11 mouse cellular contexts compared by ENCODE assay signal in genomic region chr15:83075607-83076525, GRCm38 (mm10). TPM values are rescaled to one million over a fixed set of nuclear protein-coding genes. Genes with fewer than 3 reads are reported as not detected.
DNase-seq lines count a peak whose midpoint lies in the region; ATAC-seq and TF ChIP-seq lines count a peak whose summit lies in the region.
"Had no signal": no experiment of that assay in that cellular context is flagged by ENCODE, and none has a peak within 500 bp of the region (broad histone marks: within the 10 kb centered on the region; RNA-seq: fewer than 3 reads in every experiment).

No protein-coding gene starts in this region.

- no peak for TF ChIP-seq CTCF in liver, adult 2 months (IDR thresholded peaks at IDR 0.05; ENCODE audit: low read depth, low read length)
- TF ChIP-seq CTCF in liver, postnatal 0 days (IDR thresholded peaks at IDR 0.05; ENCODE audit: low read depth) = no peak
- TF ChIP-seq CTCF in heart, adult 2 months (IDR thresholded peaks at IDR 0.05) = no peak

- peaks cover 7% of the 10 kb centered on the region for H3K4me1 ChIP-seq in liver, adult 2 months (ENCODE audit: control insufficient read depth, insufficient read depth, low read length)
- H3K4me1 ChIP-seq in liver, embryonic 11.5 days (replicated peaks; ENCODE audit: control insufficient read depth, insufficient read depth, low read length) = 0 out of 2 replicates have a peak, but pooled peaks cover 3% of the 10 kb centered on the region
- no peaks in the 10 kb centered on the region for H3K4me1 ChIP-seq in liver, postnatal 0 days (ENCODE audit: insufficient read depth)
- peaks cover 1% of the 10 kb centered on the region; the same call in 1 of the 2 replicates for H3K4me1 ChIP-seq in heart, adult 2 months (ENCODE audit: control insufficient read depth, insufficient read depth, low read length)

- WGBS in liver, adult 2 months = 18% methylated on average over 27 of the region's 27 CpGs
- 29% methylated on average over 27 of the region's 27 CpGs for WGBS in liver, embryonic 11.5 days
- 10% methylated on average over 27 of the region's 27 CpGs for WGBS in liver, postnatal 0 days (ENCODE audit: insufficient replicate concordance)
- 35% methylated on average over 27 of the region's 27 CpGs for WGBS in heart, adult 2 months

- TF ChIP-seq POLR2A in liver, adult 2 months (IDR thresholded peaks at IDR 0.05; ENCODE audit: extremely low read depth, insufficient read depth, low read length) = no peak
- TF ChIP-seq POLR2A in heart, adult 2 months (IDR thresholded peaks at IDR 0.05; ENCODE audit: insufficient read depth, low read depth, low read length) = no peak

- H3K27ac ChIP-seq in liver, adult 2 months (replicated peaks; ENCODE audit: insufficient read depth, low read depth, low read length) = no peak overlapping the region
- no peak overlapping the region for H3K27ac ChIP-seq in liver, embryonic 11.5 days (ENCODE audit: low read depth, low read length)
- H3K27ac ChIP-seq in liver, postnatal 0 days (ENCODE audit: low read depth) = no peak overlapping the region
- H3K27ac ChIP-seq in heart, adult 2 months = no peak overlapping the region
- H3K27ac ChIP-seq: heart, embryonic 13.5 days had no signal

- DNase-seq in liver, adult 2 months (ENCODE audit: extremely low read depth, low read depth, low spot score) = peak; percentile 65
- DNase-seq in liver, embryonic 11.5 days (ENCODE audit: low spot score) = no peak
- DNase-seq in CD8-positive naive resting alpha-beta T cell, adult 2 months (ENCODE audit: low read depth in 2 of 2, low spot score in 2 of 2) = peak; percentile 65 to 69
- DNase-seq in liver, postnatal 0 days = peak; percentile 51
- peak; percentile 81 for DNase-seq in naive thymus-derived CD4-positive, alpha-beta T cell, adult 2 months (ENCODE audit: low read depth)
- no peak for DNase-seq in cerebellum, postnatal 25 days
- no peak for DNase-seq in ovary, adult 18-20 months (ENCODE audit: low spot score)
- DNase-seq in heart, adult 2 months = no peak
- DNase-seq: adrenal gland, postnatal 14 days; right cerebral cortex, postnatal 14 days had no signal

- ATAC-seq in liver, embryonic 11.5 days (replicated peaks; ENCODE audit: low FRiP score) = no peak
- no peak for ATAC-seq in liver, postnatal 0 days

- H3K79me2 ChIP-seq in liver, adult 2 months (ENCODE audit: control insufficient read depth, insufficient read depth, low read length) = no peaks in the 10 kb centered on the region
- no peaks in the 10 kb centered on the region for H3K79me2 ChIP-seq in heart, adult 2 months (replicated peaks; ENCODE audit: control insufficient read depth, insufficient read depth, low read length)

- no peak overlapping the region for H3K9ac ChIP-seq in liver, adult 2 months (ENCODE audit: low read depth, low read length)
- H3K9ac ChIP-seq in liver, embryonic 11.5 days (ENCODE audit: low read depth, low read length) = no peak overlapping the region
- no peak overlapping the region for H3K9ac ChIP-seq in liver, postnatal 0 days (replicated peaks)
- no peak overlapping the region for H3K9ac ChIP-seq in heart, adult 2 months (ENCODE audit: low read depth, low read length)
- H3K9ac ChIP-seq: heart, embryonic 13.5 days had no signal

- no peaks in the 10 kb centered on the region for H3K27me3 ChIP-seq in liver, adult 2 months (ENCODE audit: control insufficient read depth, insufficient read depth, low read length)
- H3K27me3 ChIP-seq in liver, embryonic 11.5 days (replicated peaks; ENCODE audit: control insufficient read depth, insufficient read depth, low read length) = peaks cover 9% of the 10 kb centered on the region
- no peaks in the 10 kb centered on the region for H3K27me3 ChIP-seq in liver, postnatal 0 days (ENCODE audit: insufficient read depth, low read length)
- no peaks in the 10 kb centered on the region for H3K27me3 ChIP-seq in heart, adult 2 months (ENCODE audit: control insufficient read depth, insufficient read depth, low read length)

- no peak for TF ChIP-seq EP300 in liver, postnatal 0 days (IDR thresholded peaks at IDR 0.05; ENCODE audit: low read depth)
- no peak for TF ChIP-seq EP300 in heart, adult 2 months (IDR thresholded peaks at IDR 0.05; ENCODE audit: insufficient read depth, low read depth, low read length)

- no peaks in the 10 kb centered on the region for H3K9me3 ChIP-seq in liver, embryonic 11.5 days (ENCODE audit: control insufficient read depth, low read length)
- H3K9me3 ChIP-seq in liver, postnatal 0 days (ENCODE audit: low read length) = no peaks in the 10 kb centered on the region

- intact Hi-C loops in heart, adult 2 months (cut with DNase I) = no loop called here

- H3K36me3 ChIP-seq in liver, adult 2 months (ENCODE audit: control insufficient read depth, insufficient read depth, low read length) = no peaks in the 10 kb centered on the region
- H3K36me3 ChIP-seq in liver, embryonic 11.5 days (ENCODE audit: control insufficient read depth, insufficient read depth, low read length) = no peaks in the 10 kb centered on the region
- no peaks in the 10 kb centered on the region for H3K36me3 ChIP-seq in liver, postnatal 0 days (replicated peaks; ENCODE audit: insufficient read depth, low read length)
- H3K36me3 ChIP-seq in heart, adult 2 months (ENCODE audit: control insufficient read depth, insufficient read depth, low read length) = no peaks in the 10 kb centered on the region
- H3K36me3 ChIP-seq: heart, embryonic 13.5 days had no signal

- H3K4me2 ChIP-seq in liver, embryonic 11.5 days = no peak overlapping the region
- peak overlapping the region; percentile 47 for H3K4me2 ChIP-seq in liver, postnatal 0 days (ENCODE audit: low read depth, low read length)
- H3K4me2 ChIP-seq: heart, embryonic 13.5 days had no signal

- no peak overlapping the region for H3K4me3 ChIP-seq in liver, adult 2 months (ENCODE audit: insufficient read depth, low read depth, low read length)
- H3K4me3 ChIP-seq in liver, embryonic 11.5 days (ENCODE audit: low read depth, low read length) = no peak overlapping the region
- no peak overlapping the region for H3K4me3 ChIP-seq in liver, postnatal 0 days (ENCODE audit: low read depth, low read length)
- H3K4me3 ChIP-seq in heart, adult 2 months = no peak overlapping the region
- H3K4me3 ChIP-seq: heart, embryonic 13.5 days had no signal

RNA-seq across cellular contexts. Expression of gene Serhl, which starts 13.4 kb away (rescaled TPM):
- total RNA-seq in liver, adult 2 months (2014; rRNA removed) = 51.6 and 58.1 TPM in 2 replicates
- polyA plus RNA-seq in liver, adult 2 months (2012; rRNA removed) = 59.6 and 80.6 TPM in 2 replicates
- polyA plus RNA-seq in liver, embryonic 11.5 days (2014; fragmentation: Nextera tagmentation; extraction: Ambion mirVana) = 45.8 and 49.4 TPM in 2 replicates
- 24.2 and 24.3 TPM in 2 replicates for polyA plus RNA-seq in liver, postnatal 0 days (2015; fragmentation: Nextera tagmentation; extraction: Ambion mirVana)
- 10 to 100 TPM; 36.8 to 41.0 TPM for total RNA-seq in heart, adult 2 months (2021)
- polyA plus RNA-seq in heart, adult 2 months (2012; rRNA removed) = 82.7 and 90.2 TPM in 2 replicates

RNA-seq across cellular contexts. Expression of gene Nfam1, which starts 42.8 kb away (rescaled TPM):
- 1.1 and 1.5 TPM in 2 replicates for total RNA-seq in liver, adult 2 months (2014; rRNA removed)
- 1.8 and 3.2 TPM in 2 replicates for polyA plus RNA-seq in liver, adult 2 months (2012; rRNA removed)
- 6.6 and 7.4 TPM in 2 replicates for polyA plus RNA-seq in liver, embryonic 11.5 days (2014; fragmentation: Nextera tagmentation; extraction: Ambion mirVana)
- 9.4 and 10.4 TPM in 2 replicates for polyA plus RNA-seq in liver, postnatal 0 days (2015; fragmentation: Nextera tagmentation; extraction: Ambion mirVana)
- 1 to 10 TPM; 2.4 to 2.6 TPM for total RNA-seq in heart, adult 2 months (2021)
- polyA plus RNA-seq in heart, adult 2 months (2012; rRNA removed) = 3.1 and 3.9 TPM in 2 replicates

RNA-seq across cellular contexts. Expression of gene Rrp7a, which starts 46.7 kb away (rescaled TPM):
- total RNA-seq in liver, adult 2 months (2014; rRNA removed) = 9.1 and 19.3 TPM in 2 replicates
- polyA plus RNA-seq in liver, adult 2 months (2012; rRNA removed) = 44.1 and 44.7 TPM in 2 replicates
- 71.1 and 77.6 TPM in 2 replicates for polyA plus RNA-seq in liver, embryonic 11.5 days (2014; fragmentation: Nextera tagmentation; extraction: Ambion mirVana)
- polyA plus RNA-seq in liver, postnatal 0 days (2015; fragmentation: Nextera tagmentation; extraction: Ambion mirVana) = 15.2 and 16.0 TPM in 2 replicates
- total RNA-seq in heart, adult 2 months (2021) = 10 to 100 TPM; 39.9 to 40.9 TPM
- 60.0 and 62.0 TPM in 2 replicates for polyA plus RNA-seq in heart, adult 2 months (2012; rRNA removed)

Comparison
In these comparisons a context has a peak if more than half of its experiments do, and no peak if none do; other contexts are left out.
1. DNase-seq: peak in liver, adult 2 months (single experiment), CD8-positive naive resting alpha-beta T cell, adult 2 months (2 of 2), liver, postnatal 0 days (single experiment) and naive thymus-derived CD4-positive, alpha-beta T cell, adult 2 months (single experiment); none in liver, embryonic 11.5 days (single experiment), cerebellum, postnatal 25 days (0 of 2), ovary, adult 18-20 months (single experiment) and heart, adult 2 months (0 of 2).